In genomic region chr10:13377895-13378294, GRCm38 (mm10) we compare ENCODE assay signal across 23 mouse cellular contexts.
A peak's percentile ranks its signal among the peaks of the same experiment; 100 is the strongest.
DNase-seq lines count a peak whose midpoint lies in the region; ATAC-seq and TF ChIP-seq lines count a peak whose summit lies in the region.
"Had no signal": no experiment of that assay in that cellular context is flagged by ENCODE, and none has a peak within 500 bp of the region (broad histone marks: within the 10 kb centered on the region; RNA-seq: fewer than 3 reads in every experiment).

No protein-coding gene starts in this region.

- H3K9ac ChIP-seq in liver, embryonic 11.5 days (ENCODE audit: low read depth, low read length), result no peak overlapping the region
- no peak overlapping the region for H3K9ac ChIP-seq in liver, postnatal 0 days (replicated peaks)
- H3K9ac ChIP-seq: forebrain, postnatal 0 days; lung, embryonic 14.5 days; midbrain, embryonic 15.5 days; neural tube, embryonic 13.5 days had no signal

- TF ChIP-seq CTCF in liver, postnatal 0 days (IDR thresholded peaks at IDR 0.05; ENCODE audit: low read depth), result no peak

- H3K9me3 ChIP-seq in liver, embryonic 11.5 days (ENCODE audit: control insufficient read depth, low read length), result no peaks in the 10 kb centered on the region
- H3K9me3 ChIP-seq in liver, postnatal 0 days (ENCODE audit: low read length), result no peaks in the 10 kb centered on the region
- no peaks in the 10 kb centered on the region for H3K9me3 ChIP-seq in hindbrain, embryonic 10.5 days
- H3K9me3 ChIP-seq: megakaryocyte, embryonic 14.5 days; midbrain, embryonic 15.5 days; neural tube, embryonic 13.5 days had no signal

- H3K4me1 ChIP-seq in liver, embryonic 11.5 days (replicated peaks; ENCODE audit: control insufficient read depth, insufficient read depth, low read length), result no peaks in the 10 kb centered on the region; the same call in 1 of the 2 replicates
- 0 out of 2 replicates have a peak, but pooled peaks cover 4% of the 10 kb centered on the region for H3K4me1 ChIP-seq in liver, postnatal 0 days (ENCODE audit: insufficient read depth)
- peaks cover 4% of the 10 kb centered on the region for H3K4me1 ChIP-seq in hindbrain, embryonic 10.5 days (replicated peaks)
- H3K4me1 ChIP-seq: megakaryocyte, embryonic 14.5 days; midbrain, embryonic 15.5 days had no signal

- no peak overlapping the region for H3K4me2 ChIP-seq in liver, embryonic 11.5 days
- no peak overlapping the region for H3K4me2 ChIP-seq in liver, postnatal 0 days (ENCODE audit: low read depth, low read length)
- H3K4me2 ChIP-seq: heart, embryonic 11.5 days; lung, embryonic 14.5 days; midbrain, embryonic 15.5 days; neural tube, embryonic 13.5 days had no signal

- peak; percentile 45; the same call in 1 of the 2 replicates for ATAC-seq in liver, embryonic 11.5 days (replicated peaks; ENCODE audit: low FRiP score)
- peak; percentile 62 for ATAC-seq in liver, postnatal 0 days
- ATAC-seq: CD4-positive, CD25-positive, alpha-beta regulatory T cell, adult 4 months; forebrain, postnatal 0 days; hindbrain, postnatal 0 days; midbrain, embryonic 15.5 days; Patski had no signal

- 42% methylated on average over 1 of the region's 1 CpGs for WGBS in liver, embryonic 11.5 days
- 48% methylated on average over 1 of the region's 1 CpGs for WGBS in liver, postnatal 0 days (ENCODE audit: insufficient replicate concordance)
- WGBS in hindbrain, embryonic 10.5 days, result 91% methylated on average over 1 of the region's 1 CpGs

- H3K4me3 ChIP-seq in liver, embryonic 11.5 days (ENCODE audit: low read depth, low read length), result no peak overlapping the region
- no peak overlapping the region for H3K4me3 ChIP-seq in liver, postnatal 0 days (ENCODE audit: low read depth, low read length)
- H3K4me3 ChIP-seq in hindbrain, embryonic 10.5 days, result no peak overlapping the region
- H3K4me3 ChIP-seq: megakaryocyte, embryonic 14.5 days; midbrain, embryonic 15.5 days; myocyte; neural tube, embryonic 13.5 days had no signal

- no peaks in the 10 kb centered on the region for H3K27me3 ChIP-seq in liver, embryonic 11.5 days (replicated peaks; ENCODE audit: control insufficient read depth, insufficient read depth, low read length)
- no peaks in the 10 kb centered on the region for H3K27me3 ChIP-seq in liver, postnatal 0 days (ENCODE audit: insufficient read depth, low read length)
- no peaks in the 10 kb centered on the region for H3K27me3 ChIP-seq in hindbrain, embryonic 10.5 days (ENCODE audit: insufficient read depth, poor library complexity, severe bottlenecking)
- H3K27me3 ChIP-seq: midbrain, embryonic 15.5 days; neural tube, embryonic 13.5 days; Patski had no signal

- no peaks in the 10 kb centered on the region for H3K36me3 ChIP-seq in liver, embryonic 11.5 days (ENCODE audit: control insufficient read depth, insufficient read depth, low read length)
- H3K36me3 ChIP-seq in liver, postnatal 0 days (replicated peaks; ENCODE audit: insufficient read depth, low read length), result no peaks in the 10 kb centered on the region
- no peaks in the 10 kb centered on the region for H3K36me3 ChIP-seq in hindbrain, embryonic 10.5 days
- H3K36me3 ChIP-seq: midbrain, embryonic 15.5 days; neural tube, embryonic 13.5 days had no signal

- TF ChIP-seq EP300 in liver, postnatal 0 days (IDR thresholded peaks at IDR 0.05; ENCODE audit: low read depth), result peak; percentile 75

- intact Hi-C loops in left cerebral cortex, postnatal 4 days (cut with DNase I), result no loop called here

- DNase-seq in heart, adult 11 months, result peak; percentile 1
- no peak for DNase-seq in heart, adult 8-10 months (ENCODE audit: low spot score)
- no peak for DNase-seq in liver, embryonic 11.5 days (ENCODE audit: low spot score)
- DNase-seq in liver, result no peak
- DNase-seq in liver, postnatal 0 days, result no peak
- no peak for DNase-seq in left cerebral cortex, postnatal 4 days
- DNase-seq in ovary, postnatal 10 days (ENCODE audit: low spot score), result no peak
- DNase-seq in hindbrain, embryonic 10.5 days (ENCODE audit: low spot score), result no peak
- DNase-seq: cerebellum, adult 11 months; cerebellum, adult 9-11 months; forebrain, postnatal 0 days; gastrocnemius, postnatal 25 days; kidney, adult 8-10 months; kidney, postnatal 4 days; lung, embryonic 14.5 days had no signal

- no peak overlapping the region for H3K27ac ChIP-seq in liver, embryonic 11.5 days (ENCODE audit: low read depth, low read length)
- H3K27ac ChIP-seq in liver, postnatal 0 days (ENCODE audit: low read depth), result no peak overlapping the region
- H3K27ac ChIP-seq in hindbrain, embryonic 10.5 days, result no peak overlapping the region
- H3K27ac ChIP-seq: hindbrain, postnatal 0 days; midbrain, embryonic 15.5 days; neural tube, embryonic 13.5 days had no signal
